Mouse (Mus musculus): ENCODE results near the gene Lrrc8e. TPM values are rescaled to one million over a fixed set of nuclear protein-coding genes. Genes with fewer than 3 reads are reported as not detected.
A peak's percentile ranks its signal among the peaks of the same experiment; 100 is the strongest.

The Lrrc8e gene
- polyA plus RNA-seq, 1 experiment from 2014 or later: not detected

DNA sequence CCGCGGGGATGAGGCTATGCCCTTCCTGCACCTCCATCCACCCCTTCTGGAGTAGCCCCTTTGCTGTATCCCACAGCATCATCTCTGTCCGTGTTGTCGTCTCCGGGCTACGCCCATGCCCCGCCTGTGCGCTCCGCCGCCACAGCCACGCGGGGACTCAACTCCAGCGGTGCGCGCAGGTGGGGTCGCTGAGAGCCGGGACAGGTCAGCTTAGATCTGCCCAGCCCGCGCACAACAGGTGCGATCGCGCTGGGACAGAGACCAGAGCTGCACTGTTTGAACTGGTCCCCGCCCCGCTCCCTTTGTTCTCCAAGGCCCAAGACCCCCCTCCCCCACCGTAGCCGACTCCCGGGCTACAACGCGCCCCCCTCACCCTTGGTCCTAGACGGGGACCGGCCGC is 32.1 kb downstream of the Lrrc8e start:
- H3K36me3 ChIP-seq (ENCODE audit: control insufficient read depth, insufficient read depth, low read length): peaks cover 71% of the 10 kb centered on the region
- ATAC-seq (ENCODE audit: insufficient number of reproducible peaks, insufficient read depth, low FRiP score, low read depth): peak; percentile 65
- 1% methylated on average over 32 of the region's 32 CpGs for WGBS

DNA sequence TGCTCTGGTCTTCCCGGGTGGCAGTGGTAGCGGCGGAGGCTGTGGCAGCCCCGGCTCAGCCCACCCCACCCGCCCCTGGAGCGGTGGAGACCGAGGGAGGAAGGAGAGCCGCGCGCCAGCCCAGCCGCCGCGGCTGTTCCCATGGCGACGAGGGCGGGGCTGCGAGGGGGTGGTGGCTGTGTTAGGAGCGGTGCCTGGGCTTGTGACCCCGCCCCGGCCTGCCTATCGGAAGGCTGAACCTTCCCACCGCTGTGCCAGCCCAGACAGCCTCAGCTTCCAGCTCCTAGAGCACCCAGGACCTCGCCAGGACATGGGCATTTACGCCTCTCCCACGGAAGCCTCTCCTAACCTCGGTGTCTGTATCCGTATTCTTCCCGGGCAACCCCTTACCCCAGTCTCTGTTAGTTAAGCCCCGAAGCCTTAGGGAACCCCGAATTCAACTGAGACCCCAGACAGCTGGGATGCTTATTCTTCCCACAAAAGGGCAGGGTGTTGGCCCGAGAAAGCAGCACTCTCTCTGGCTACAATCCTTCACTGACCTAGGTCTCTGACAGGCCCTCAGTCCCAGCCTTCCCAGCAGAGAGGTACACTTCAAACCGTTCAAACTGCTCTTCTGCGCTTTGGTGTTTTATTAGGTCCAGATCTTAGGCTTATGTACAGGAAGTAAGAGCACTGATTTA is 32.6 kb downstream of the Lrrc8e start, which contains the start of gene Ctxn1:
Gene Ctxn1 (minus strand): TSS at position 150 of the 680 bp plus-strand sequence.
- peaks cover 8 to 13% of the 10 kb centered on the region in 2 experiments; a peak in 3 of 4 replicates for H3K4me1 ChIP-seq (ENCODE audit: control insufficient read depth in 2 of 2, insufficient read depth in 2 of 2, low read length in 2 of 2)
- peaks cover 77% of the 10 kb centered on the region for H3K36me3 ChIP-seq (ENCODE audit: control insufficient read depth, insufficient read depth, low read length)
- peak within 1 kb of the TSS; percentile 98 for H3K4me2 ChIP-seq (ENCODE audit: low read length)
- 7% methylated on average over 32 of the region's 33 CpGs for WGBS
- peak within 1 kb of the TSS; percentile 61 to 65 for H3K27ac ChIP-seq (replicated peaks in 1 of 2; ENCODE audit: control insufficient read depth in 1 of 2, insufficient read depth in 1 of 2, low read depth in 2 of 2, low read length in 2 of 2)
- H3K9me3 ChIP-seq (ENCODE audit: control insufficient read depth, low read length): no peaks in the 10 kb centered on the region
- peak within 1 kb of the TSS; percentile 83 for H3K9ac ChIP-seq (ENCODE audit: low read length)
- no peaks in the 10 kb centered on the region for H3K27me3 ChIP-seq (ENCODE audit: control insufficient read depth, insufficient read depth, low read length)
- peak; percentile 90 for ATAC-seq (ENCODE audit: insufficient number of reproducible peaks, insufficient read depth, low FRiP score, low read depth)
- peak within 1 kb of the TSS; percentile 77 to 83 for H3K4me3 ChIP-seq (ENCODE audit: control insufficient read depth in 1 of 2, insufficient read depth in 1 of 2, low read depth in 1 of 2, low read length in 2 of 2)

More for the DNA sequence above, 32.1 kb downstream of the Lrrc8e start:
- peak overlapping the region; percentile 98 for H3K4me2 ChIP-seq (ENCODE audit: low read length)
- H3K9me3 ChIP-seq (ENCODE audit: control insufficient read depth, low read length): no peaks in the 10 kb centered on the region
- H3K9ac ChIP-seq (ENCODE audit: low read length): peak overlapping the region; percentile 83
- H3K27me3 ChIP-seq (ENCODE audit: control insufficient read depth, insufficient read depth, low read length): no peaks in the 10 kb centered on the region
- H3K4me1 ChIP-seq (ENCODE audit: control insufficient read depth in 2 of 2, insufficient read depth in 2 of 2, low read length in 2 of 2): peaks cover 11 to 19% of the 10 kb centered on the region in 2 experiments
- peak overlapping the region; percentile 77 to 83 for H3K4me3 ChIP-seq (ENCODE audit: control insufficient read depth in 1 of 2, insufficient read depth in 1 of 2, low read depth in 1 of 2, low read length in 2 of 2)
- H3K27ac ChIP-seq (replicated peaks in 1 of 2; ENCODE audit: control insufficient read depth in 1 of 2, insufficient read depth in 1 of 2, low read depth in 2 of 2, low read length in 2 of 2): peak overlapping the region; percentile 61 to 65

DNA sequence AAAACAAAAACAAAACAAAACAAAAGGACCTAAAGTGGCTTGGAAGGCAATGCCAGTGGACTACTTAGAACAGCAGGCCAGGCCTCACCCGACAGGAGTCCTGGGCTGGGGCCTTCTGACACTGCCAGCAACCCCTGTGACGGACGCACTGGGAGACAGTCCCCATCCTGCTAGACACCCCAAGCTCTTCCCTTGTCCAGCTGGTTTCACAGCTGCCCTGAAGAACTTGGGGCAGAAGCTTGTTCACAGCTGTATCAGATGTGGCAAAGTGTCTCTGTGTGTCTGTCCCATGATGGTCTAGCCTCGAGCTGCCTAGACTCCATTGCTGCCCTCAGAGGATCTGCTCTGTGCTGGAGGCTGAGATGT is 33.2 kb downstream of the Lrrc8e start:
- H3K9ac ChIP-seq (ENCODE audit: low read length): 0 out of 2 replicates have a peak overlapping the region, but pooled peaks have one; percentile 0
- no peak overlapping the region for H3K4me2 ChIP-seq (ENCODE audit: low read length)
- 82% methylated on average over 4 of the region's 4 CpGs for WGBS
- no peak for ATAC-seq (ENCODE audit: insufficient number of reproducible peaks, insufficient read depth, low FRiP score, low read depth)
- H3K9me3 ChIP-seq (ENCODE audit: control insufficient read depth, low read length): no peaks in the 10 kb centered on the region
- H3K36me3 ChIP-seq (ENCODE audit: control insufficient read depth, insufficient read depth, low read length): peaks cover 77% of the 10 kb centered on the region
- no peaks in the 10 kb centered on the region for H3K27me3 ChIP-seq (ENCODE audit: control insufficient read depth, insufficient read depth, low read length)
- H3K4me1 ChIP-seq (ENCODE audit: control insufficient read depth in 2 of 2, insufficient read depth in 2 of 2, low read length in 2 of 2): peaks cover 8 to 12% of the 10 kb centered on the region in 2 experiments; a peak in 3 of 4 replicates
- no peak overlapping the region for H3K4me3 ChIP-seq (ENCODE audit: control insufficient read depth in 1 of 2, insufficient read depth in 1 of 2, low read depth in 1 of 2, low read length in 2 of 2)
- H3K27ac ChIP-seq (replicated peaks in 1 of 2; ENCODE audit: control insufficient read depth in 1 of 2, insufficient read depth in 1 of 2, low read depth in 2 of 2, low read length in 2 of 2): no peak overlapping the region

DNA sequence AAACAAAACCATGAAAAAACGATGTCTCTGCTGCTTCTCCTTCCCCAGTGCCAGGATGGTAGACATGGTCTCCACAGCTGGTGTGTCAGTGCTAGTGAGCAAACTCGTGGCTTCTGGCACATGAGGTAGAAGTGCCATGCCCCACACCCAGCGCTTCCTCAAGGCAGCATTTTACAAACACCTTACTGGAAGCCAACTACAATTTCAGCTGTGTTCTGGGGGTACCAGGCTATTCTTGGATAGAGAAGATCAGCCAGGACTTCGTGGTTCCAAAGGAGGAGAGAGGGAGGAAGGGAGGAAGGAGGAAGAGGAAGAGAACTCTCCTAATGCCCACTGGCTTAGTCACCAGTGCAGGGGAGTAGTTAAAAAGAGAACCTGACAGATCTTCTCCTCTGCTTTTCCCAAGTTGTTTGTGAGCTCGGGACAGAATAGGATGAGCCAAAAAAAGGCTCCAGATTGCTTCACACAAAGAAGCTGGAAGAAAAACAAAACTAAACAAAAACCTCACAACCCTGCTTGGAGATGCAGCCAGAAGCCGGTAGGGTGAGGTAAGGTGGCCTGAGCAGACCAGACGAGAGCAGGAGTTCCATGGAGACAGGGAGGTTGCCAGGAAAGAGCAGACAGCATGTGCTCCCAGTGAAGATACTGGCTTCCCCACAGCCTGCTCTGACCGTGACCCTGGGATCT is 36.6 kb downstream of the Lrrc8e start:
- H3K27me3 ChIP-seq (ENCODE audit: control insufficient read depth, insufficient read depth, low read length): no peaks in the 10 kb centered on the region
- no peak for ATAC-seq (ENCODE audit: insufficient number of reproducible peaks, insufficient read depth, low FRiP score, low read depth)
- H3K4me3 ChIP-seq (ENCODE audit: control insufficient read depth in 1 of 2, insufficient read depth in 1 of 2, low read depth in 1 of 2, low read length in 2 of 2): no peak overlapping the region
- peaks cover 2 to 3% of the 10 kb centered on the region in 2 experiments; a peak in 2 of 4 replicates for H3K4me1 ChIP-seq (ENCODE audit: control insufficient read depth in 2 of 2, insufficient read depth in 2 of 2, low read length in 2 of 2)
- H3K4me2 ChIP-seq (ENCODE audit: low read length): no peak overlapping the region
- no peak overlapping the region for H3K27ac ChIP-seq (replicated peaks in 1 of 2; ENCODE audit: control insufficient read depth in 1 of 2, insufficient read depth in 1 of 2, low read depth in 2 of 2, low read length in 2 of 2)
- peaks cover 86% of the 10 kb centered on the region for H3K36me3 ChIP-seq (ENCODE audit: control insufficient read depth, insufficient read depth, low read length)
- H3K9me3 ChIP-seq (ENCODE audit: control insufficient read depth, low read length): no peaks in the 10 kb centered on the region
- WGBS: 82% methylated on average over 8 of the region's 8 CpGs
- H3K9ac ChIP-seq (ENCODE audit: low read length): no peak overlapping the region

DNA sequence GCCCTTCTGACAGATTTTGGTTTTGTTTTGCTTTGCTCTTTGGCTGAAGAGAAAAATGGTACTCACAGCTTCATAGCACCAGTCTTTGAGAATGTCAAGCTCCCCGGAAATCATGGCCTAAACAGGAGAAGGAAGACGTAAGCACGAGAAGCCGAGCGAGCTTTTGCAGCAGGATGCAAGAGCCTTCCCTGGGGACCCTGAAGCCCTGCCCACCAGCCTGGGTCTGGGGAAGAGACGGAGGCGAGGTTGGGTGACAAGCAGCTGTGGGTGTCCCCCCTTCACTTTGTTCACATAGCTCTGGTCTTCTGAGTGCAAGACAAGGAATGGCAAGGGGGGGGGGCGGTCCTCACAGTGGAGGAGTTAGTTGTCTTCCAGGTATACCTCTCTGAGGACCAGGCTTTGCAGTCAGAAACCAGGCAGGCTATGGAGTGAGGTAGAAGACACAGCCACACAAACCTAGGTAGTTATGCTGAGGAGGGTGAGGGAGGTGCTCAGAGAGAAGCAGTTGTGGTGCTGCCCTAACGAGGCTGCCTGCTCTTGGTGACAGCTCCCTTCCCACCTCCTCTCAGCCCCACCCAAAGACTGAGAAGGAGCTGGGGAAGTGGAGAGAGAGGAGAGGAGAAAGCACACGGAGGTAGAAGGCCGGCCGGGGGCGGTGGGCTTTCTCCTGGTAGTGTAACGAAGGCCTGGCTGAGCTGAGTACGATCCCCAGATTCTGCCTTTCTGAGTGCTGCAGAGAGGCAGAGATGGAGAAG is 38.7 kb downstream of the Lrrc8e start:
- Histone ChIP-seq H3K27ac (replicated peaks in 1 of 2; ENCODE audit: control insufficient read depth in 1 of 2, insufficient read depth in 1 of 2, low read depth in 2 of 2, low read length in 2 of 2) (no peak overlapping the region), H3K9ac (ENCODE audit: low read length) (no peak overlapping the region), H3K4me1 (ENCODE audit: control insufficient read depth in 2 of 2, insufficient read depth in 2 of 2, low read length in 2 of 2) (no peaks in the 10 kb centered on the region), H3K36me3 (ENCODE audit: control insufficient read depth, insufficient read depth, low read length) (peaks cover 100% of the 10 kb centered on the region), H3K4me3 (ENCODE audit: control insufficient read depth in 1 of 2, insufficient read depth in 1 of 2, low read depth in 1 of 2, low read length in 2 of 2) (no peak overlapping the region), H3K9me3 (ENCODE audit: control insufficient read depth, low read length) (no peaks in the 10 kb centered on the region), H3K27me3 (ENCODE audit: control insufficient read depth, insufficient read depth, low read length) (no peaks in the 10 kb centered on the region), H3K4me2 (ENCODE audit: low read length) (no peak overlapping the region)
- ATAC-seq (ENCODE audit: insufficient number of reproducible peaks, insufficient read depth, low FRiP score, low read depth): no peak
- WGBS: 93% methylated on average over 15 of the region's 15 CpGs

DNA sequence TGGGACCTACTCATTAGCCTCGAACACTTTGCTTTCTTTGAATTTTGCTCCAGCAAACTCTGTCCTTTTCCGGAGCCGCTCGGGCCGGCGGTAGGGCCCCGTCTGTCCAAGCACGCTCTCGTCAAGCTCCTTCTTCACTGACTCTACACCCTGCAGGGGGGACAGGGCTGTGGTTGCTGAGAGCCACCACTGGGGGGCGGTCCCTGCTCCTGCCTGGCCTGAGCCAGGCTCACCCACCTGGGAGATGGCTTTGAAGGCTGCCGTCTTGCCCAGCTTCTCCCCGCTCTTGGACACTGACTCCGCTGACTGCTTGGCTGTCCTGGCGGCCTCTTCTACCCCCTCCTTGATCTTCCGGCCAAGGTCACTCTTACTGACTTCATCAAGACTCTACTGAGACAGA is 41.0 kb downstream of the Lrrc8e start:
- Histone ChIP-seq H3K4me2 (ENCODE audit: low read length) (no peak overlapping the region), H3K4me3 (ENCODE audit: control insufficient read depth in 1 of 2, insufficient read depth in 1 of 2, low read depth in 1 of 2, low read length in 2 of 2) (no peak overlapping the region), H3K9ac (ENCODE audit: low read length) (no peak overlapping the region), H3K27me3 (ENCODE audit: control insufficient read depth, insufficient read depth, low read length) (no peaks in the 10 kb centered on the region), H3K36me3 (ENCODE audit: control insufficient read depth, insufficient read depth, low read length) (peaks cover 99% of the 10 kb centered on the region), H3K9me3 (ENCODE audit: control insufficient read depth, low read length) (no peaks in the 10 kb centered on the region), H3K27ac (replicated peaks in 1 of 2; ENCODE audit: control insufficient read depth in 1 of 2, insufficient read depth in 1 of 2, low read depth in 2 of 2, low read length in 2 of 2) (no peak overlapping the region), H3K4me1 (ENCODE audit: control insufficient read depth in 2 of 2, insufficient read depth in 2 of 2, low read length in 2 of 2) (no peaks in the 10 kb centered on the region)
- ATAC-seq (ENCODE audit: insufficient number of reproducible peaks, insufficient read depth, low FRiP score, low read depth): no peak
- 74% methylated on average over 15 of the region's 15 CpGs for WGBS

DNA sequence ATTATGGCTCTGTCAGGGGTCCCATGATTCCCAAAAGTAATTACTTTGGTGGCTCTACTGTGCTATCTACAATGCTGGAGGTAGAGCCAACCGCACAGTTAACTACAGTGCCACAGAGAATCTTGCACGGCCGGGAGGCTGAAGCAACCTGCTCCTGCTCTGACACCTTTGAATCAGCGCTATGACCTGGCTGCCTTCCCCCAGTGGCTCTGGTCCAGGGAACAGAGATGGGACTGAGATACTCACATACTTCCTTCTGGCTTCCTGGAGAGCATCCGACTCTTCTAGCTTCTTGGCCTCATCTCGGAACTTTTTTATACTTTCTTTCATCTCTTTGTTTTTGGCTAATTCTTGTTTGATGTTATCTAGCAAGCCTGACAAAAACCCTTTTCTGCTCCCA is 43.0 kb downstream of the Lrrc8e start:
- ATAC-seq (ENCODE audit: insufficient number of reproducible peaks, insufficient read depth, low FRiP score, low read depth): no peak
- Histone ChIP-seq H3K27me3 (ENCODE audit: control insufficient read depth, insufficient read depth, low read length) (no peaks in the 10 kb centered on the region), H3K27ac (replicated peaks in 1 of 2; ENCODE audit: control insufficient read depth in 1 of 2, insufficient read depth in 1 of 2, low read depth in 2 of 2, low read length in 2 of 2) (no peak overlapping the region), H3K36me3 (ENCODE audit: control insufficient read depth, insufficient read depth, low read length) (peaks cover 94% of the 10 kb centered on the region), H3K9ac (ENCODE audit: low read length) (no peak overlapping the region), H3K9me3 (ENCODE audit: control insufficient read depth, low read length) (no peaks in the 10 kb centered on the region), H3K4me3 (ENCODE audit: control insufficient read depth in 1 of 2, insufficient read depth in 1 of 2, low read depth in 1 of 2, low read length in 2 of 2) (no peak overlapping the region), H3K4me1 (ENCODE audit: control insufficient read depth in 2 of 2, insufficient read depth in 2 of 2, low read length in 2 of 2) (peaks cover 0 to 3% of the 10 kb centered on the region in 2 experiments; a peak in 2 of 4 replicates), H3K4me2 (ENCODE audit: low read length) (no peak overlapping the region)
- 92% methylated on average over 6 of the region's 6 CpGs for WGBS
